Comparison of ENCODE assay signal across 13 mouse cellular contexts in the genomic region with DNA sequence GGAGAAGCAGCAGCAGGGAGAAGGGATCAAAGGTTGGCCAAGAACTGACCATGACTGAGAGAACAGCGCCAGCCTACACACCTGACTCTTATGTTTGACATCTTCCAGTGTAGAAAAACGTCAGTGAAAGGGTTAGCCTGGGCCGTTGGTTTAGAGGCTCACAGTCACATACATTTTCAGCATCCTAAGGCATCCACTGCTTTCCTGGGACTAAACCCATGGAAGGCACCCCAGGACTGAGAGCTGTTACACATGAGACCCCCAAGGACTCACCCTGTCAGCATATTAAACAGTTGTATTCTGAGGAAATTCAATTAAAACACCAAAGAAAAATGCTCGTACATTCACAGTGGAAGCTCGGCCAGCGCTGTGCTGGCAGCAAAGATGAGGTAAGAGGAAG. TPM values are rescaled to one million over a fixed set of nuclear protein-coding genes. Genes with fewer than 3 reads are reported as not detected.
DNase-seq lines count a peak whose midpoint lies in the region.
"Had no signal": no experiment of that assay in that cellular context is flagged by ENCODE, and none has a peak within 500 bp of the region (broad histone marks: within the 10 kb centered on the region; RNA-seq: fewer than 3 reads in every experiment).

No protein-coding gene starts in this region.

- H3K4me3 ChIP-seq in heart, embryonic 10.5 days: no peak overlapping the region
- H3K4me3 ChIP-seq: erythroblast, embryonic 14.5 days; hindbrain, embryonic 12.5 days; intestine, embryonic 15.5 days; limb, embryonic 10.5 days; limb, embryonic 15.5 days had no signal

- WGBS in heart, embryonic 10.5 days: 73% methylated on average over 6 of the region's 6 CpGs

- peak; percentile 65 for DNase-seq in heart, embryonic 10.5 days (ENCODE audit: low spot score)
- DNase-seq in heart, adult 18-20 months: no peak
- DNase-seq in left cerebral cortex, postnatal 25 days (ENCODE audit: low spot score in 2 of 2): peak; percentile 0
- DNase-seq in left cerebral cortex, postnatal 36 days (ENCODE audit: low spot score in 2 of 2): no peak
- peak; percentile 2 for DNase-seq in testis, postnatal 14 days (ENCODE audit: low spot score)
- no peak for DNase-seq in testis, postnatal 10 days (ENCODE audit: low spot score)

- no peaks in the 10 kb centered on the region for H3K4me1 ChIP-seq in heart, embryonic 10.5 days
- H3K4me1 ChIP-seq: hindbrain, embryonic 12.5 days; intestine, embryonic 15.5 days; limb, embryonic 10.5 days; limb, embryonic 15.5 days had no signal

- intact Hi-C loops in left cerebral cortex, postnatal 25 days (cut with DNase I): no loop called here
- intact Hi-C loops in left cerebral cortex, postnatal 36 days (cut with DNase I): no loop called here

- no peaks in the 10 kb centered on the region for H3K9me3 ChIP-seq in heart, embryonic 10.5 days
- H3K9me3 ChIP-seq: hindbrain, embryonic 12.5 days; intestine, embryonic 15.5 days; limb, embryonic 10.5 days; limb, embryonic 15.5 days had no signal

- H3K36me3 ChIP-seq in heart, embryonic 10.5 days: no peaks in the 10 kb centered on the region
- H3K36me3 ChIP-seq: hindbrain, embryonic 12.5 days; intestine, embryonic 15.5 days; limb, embryonic 10.5 days; limb, embryonic 15.5 days had no signal

- H3K27ac ChIP-seq in heart, embryonic 10.5 days: no peak overlapping the region
- H3K27ac ChIP-seq: hindbrain, embryonic 12.5 days; hindbrain, postnatal 0 days; intestine, embryonic 15.5 days; limb, embryonic 10.5 days; limb, embryonic 15.5 days; liver, embryonic 14.5 days had no signal

- H3K27me3 ChIP-seq in heart, embryonic 10.5 days (ENCODE audit: insufficient read depth, poor library complexity, severe bottlenecking): peaks cover 9% of the 10 kb centered on the region
- H3K27me3 ChIP-seq: intestine, embryonic 15.5 days had no signal

RNA-seq across cellular contexts. Expression of gene Ulk4, which starts 37.4 kb away (rescaled TPM):
- 89.4 and 98.5 TPM in 2 replicates for polyA plus RNA-seq in heart, embryonic 10.5 days (2016; fragmentation: Nextera tagmentation; extraction: Ambion mirVana)
- total RNA-seq in heart, adult 18-20 months (2021): under 1 TPM; 0.22 to 0.46 TPM
- 1 to 10 TPM; 7.4 to 9.1 TPM for total RNA-seq in left cerebral cortex, postnatal 25 days (2021)
- 10 to 100 TPM in 1 of 2 experiments, 1 to 10 TPM in 1; 6.3 to 11.4 TPM for total RNA-seq in left cerebral cortex, postnatal 36 days (2021)

RNA-seq across cellular contexts. Expression of gene Trak1, which starts 57.7 kb away (rescaled TPM):
- 18.2 and 24.1 TPM in 2 replicates for polyA plus RNA-seq in heart, embryonic 10.5 days (2016; fragmentation: Nextera tagmentation; extraction: Ambion mirVana)
- total RNA-seq in heart, adult 18-20 months (2021): 100 to 1,000 TPM; 294 to 298 TPM
- 100 to 1,000 TPM; 240 to 249 TPM for total RNA-seq in left cerebral cortex, postnatal 25 days (2021)
- 100 to 1,000 TPM; 229 to 269 TPM for total RNA-seq in left cerebral cortex, postnatal 36 days (2021)

Comparison
In these comparisons a context has a peak if more than half of its experiments do, and no peak if none do; other contexts are left out.
1. DNase-seq: peak in heart, embryonic 10.5 days (single experiment), left cerebral cortex, postnatal 25 days (2 of 2) and testis, postnatal 14 days (single experiment); none in heart, adult 18-20 months (0 of 2), left cerebral cortex, postnatal 36 days (0 of 2) and testis, postnatal 10 days (single experiment).
2. RNA of gene Ulk4, which starts 37.4 kb away (total RNA-seq): 6.3 to 11.4 TPM in left cerebral cortex, postnatal 36 days and 7.4 to 9.1 TPM in left cerebral cortex, postnatal 25 days; 0.22 to 0.46 TPM in heart, adult 18-20 months; every median in the first group is over 4 times any median in the second.